Comparison of ENCODE assay signal across 16 mouse cellular contexts in genomic region chr17:64620135-64620534, GRCm38 (mm10). TPM values are rescaled to one million over a fixed set of nuclear protein-coding genes. Genes with fewer than 3 reads are reported as not detected.
DNase-seq lines count a peak whose midpoint lies in the region; ATAC-seq and TF ChIP-seq lines count a peak whose summit lies in the region.
"Had no signal": no experiment of that assay in that cellular context is flagged by ENCODE, and none has a peak within 500 bp of the region (broad histone marks: within the 10 kb centered on the region; RNA-seq: fewer than 3 reads in every experiment).

No protein-coding gene starts in this region.

- no peak for DNase-seq in frontal cortex, postnatal 14 days (ENCODE audit: low spot score in 2 of 2)
- peak; percentile 79 for DNase-seq in liver, adult 2 months (ENCODE audit: extremely low read depth, low read depth, low spot score)
- no peak for DNase-seq in liver
- no peak for DNase-seq in thymus, postnatal 10 days (ENCODE audit: low spot score in 2 of 2)
- DNase-seq in adrenal gland, postnatal 25 days: no peak
- DNase-seq: adrenal gland, adult 2 months; forebrain, postnatal 0 days; gastrocnemius, postnatal 14 days; kidney, adult 11 months had no signal

- H3K4me2 ChIP-seq in midbrain, embryonic 13.5 days (replicated peaks): no peak overlapping the region
- no peak overlapping the region for H3K4me2 ChIP-seq in midbrain, embryonic 15.5 days
- H3K4me2 ChIP-seq: embryonic facial prominence, embryonic 12.5 days; limb, embryonic 15.5 days; neural tube, embryonic 12.5 days had no signal

- H3K79me2 ChIP-seq in liver, adult 2 months (ENCODE audit: control insufficient read depth, insufficient read depth, low read length): peaks cover 53% of the 10 kb centered on the region

- TF ChIP-seq POLR2A in liver, adult 2 months (IDR thresholded peaks at IDR 0.05; ENCODE audit: extremely low read depth, insufficient read depth, low read length): no peak

- H3K9ac ChIP-seq in liver, adult 2 months (ENCODE audit: low read depth, low read length): peak overlapping the region; percentile 15
- H3K9ac ChIP-seq in midbrain, embryonic 13.5 days (replicated peaks): 0 out of 2 replicates have a peak overlapping the region, but pooled peaks have one; percentile 20
- no peak overlapping the region for H3K9ac ChIP-seq in midbrain, embryonic 15.5 days
- H3K9ac ChIP-seq: embryonic facial prominence, embryonic 12.5 days; forebrain, postnatal 0 days; limb, embryonic 15.5 days; neural tube, embryonic 12.5 days had no signal

- no peaks in the 10 kb centered on the region for H3K9me3 ChIP-seq in midbrain, embryonic 13.5 days
- no peaks in the 10 kb centered on the region for H3K9me3 ChIP-seq in midbrain, embryonic 15.5 days
- H3K9me3 ChIP-seq: embryonic facial prominence, embryonic 12.5 days; limb, embryonic 15.5 days; neural tube, embryonic 12.5 days had no signal

- peaks cover 61% of the 10 kb centered on the region for H3K4me1 ChIP-seq in liver, adult 2 months (ENCODE audit: control insufficient read depth, insufficient read depth, low read length)
- peaks cover 27% of the 10 kb centered on the region for H3K4me1 ChIP-seq in midbrain, embryonic 13.5 days (replicated peaks)
- H3K4me1 ChIP-seq in midbrain, embryonic 15.5 days: peaks cover 13% of the 10 kb centered on the region; the same call in 1 of the 2 replicates
- H3K4me1 ChIP-seq: embryonic facial prominence, embryonic 12.5 days had no signal

- H3K27ac ChIP-seq in liver, adult 2 months (replicated peaks; ENCODE audit: insufficient read depth, low read depth, low read length): peak overlapping the region; percentile 40
- H3K27ac ChIP-seq in midbrain, embryonic 13.5 days: no peak overlapping the region
- H3K27ac ChIP-seq in midbrain, embryonic 15.5 days: no peak overlapping the region
- H3K27ac ChIP-seq: embryonic facial prominence, embryonic 12.5 days; hindbrain, postnatal 0 days; limb, embryonic 15.5 days; neural tube, embryonic 12.5 days had no signal

- ATAC-seq in frontal cortex, adult (ENCODE audit: low TSS enrichment): peak; percentile 53
- ATAC-seq in midbrain, embryonic 13.5 days: no peak
- no peak for ATAC-seq in midbrain, embryonic 15.5 days (replicated peaks)
- ATAC-seq: forebrain, postnatal 0 days had no signal

- no peak for TF ChIP-seq CTCF in liver, adult 2 months (IDR thresholded peaks at IDR 0.05; ENCODE audit: low read depth, low read length)

- 11% methylated on average over 9 of the region's 9 CpGs for WGBS in liver, adult 2 months
- 65% methylated on average over 9 of the region's 9 CpGs for WGBS in midbrain, embryonic 13.5 days
- WGBS in midbrain, embryonic 15.5 days: 65% methylated on average over 9 of the region's 9 CpGs

- no peaks in the 10 kb centered on the region for H3K27me3 ChIP-seq in liver, adult 2 months (ENCODE audit: control insufficient read depth, insufficient read depth, low read length)
- H3K27me3 ChIP-seq in midbrain, embryonic 13.5 days: no peaks in the 10 kb centered on the region
- no peaks in the 10 kb centered on the region for H3K27me3 ChIP-seq in midbrain, embryonic 15.5 days (replicated peaks)
- H3K27me3 ChIP-seq: embryonic facial prominence, embryonic 12.5 days; limb, embryonic 15.5 days; neural tube, embryonic 12.5 days had no signal

- H3K36me3 ChIP-seq in liver, adult 2 months (ENCODE audit: control insufficient read depth, insufficient read depth, low read length): peaks cover 18% of the 10 kb centered on the region; the same call in 1 of the 2 replicates
- peaks cover 3% of the 10 kb centered on the region; the same call in 1 of the 2 replicates for H3K36me3 ChIP-seq in midbrain, embryonic 13.5 days
- H3K36me3 ChIP-seq in midbrain, embryonic 15.5 days (replicated peaks): no peaks in the 10 kb centered on the region
- H3K36me3 ChIP-seq: neural tube, embryonic 12.5 days had no signal

- H3K4me3 ChIP-seq in liver, adult 2 months (ENCODE audit: insufficient read depth, low read depth, low read length): no peak overlapping the region
- H3K4me3 ChIP-seq in midbrain, embryonic 13.5 days (replicated peaks): no peak overlapping the region
- no peak overlapping the region for H3K4me3 ChIP-seq in midbrain, embryonic 15.5 days
- H3K4me3 ChIP-seq: embryonic facial prominence, embryonic 12.5 days; limb, embryonic 15.5 days; neural tube, embryonic 12.5 days had no signal

RNA-seq across cellular contexts. Expression of gene Man2a1, which starts 19.6 kb away (rescaled TPM):
- 93.6 and 109 TPM in 2 replicates for total RNA-seq in liver, adult 2 months (2014; rRNA removed)
- polyA plus RNA-seq in liver, adult 2 months (2012; rRNA removed): 25.4 and 34.5 TPM in 2 replicates
- 5.7 and 6.2 TPM in 2 replicates for polyA plus RNA-seq in midbrain, embryonic 13.5 days (2015; fragmentation: Nextera tagmentation; extraction: Ambion mirVana)
- polyA plus RNA-seq in midbrain, embryonic 15.5 days (2015; fragmentation: Nextera tagmentation; extraction: Ambion mirVana): 6.0 and 6.1 TPM in 2 replicates
- total RNA-seq in adrenal gland, postnatal 25 days (2021): 176 and 192 TPM in 2 replicates
